Mouse (Mus musculus) spleen, postnatal 14 days (tissue): ENCODE results near the gene Gm49366.
"Not testable (repeated sequence)": the region's sequence is repeated elsewhere in the genome, so short reads cannot be mapped to it uniquely, and the experiment has no call there.

Source experiments
- DNase-seq, 2 experiments: peaks; one replicate each; pipeline ENCODE4 v3.0.0; 2021 to 2022; ENCODE audit warnings: low spot score in 2 of 2

Gm49366 gene

GRCm38 (mm10) chr12:84038691-84039111, at the start of gene Gm49366:
Gm49366 (plus strand) TSS chr12:84038935.
- DNase-seq, result not testable (repeated sequence)

GRCm38 (mm10) chr12:83989378-83989777, 49.4 kb upstream of the Gm49366 start:
- DNase-seq, result no peak

GRCm38 (mm10) chr12:83997221-83997620, 41.5 kb upstream of the Gm49366 start:
- DNase-seq, result no peak

- DNase-seq, result no peak
Observed at GRCm38 (mm10) chr12:83998341-83999107, 40.2 kb upstream of the Gm49366 start.

- DNase-seq, result not testable (repeated sequence)
Observed at GRCm38 (mm10) chr12:83999237-83999636, 39.5 kb upstream of the Gm49366 start.

GRCm38 (mm10) chr12:84000418-84000817, 38.3 kb upstream of the Gm49366 start:
- DNase-seq, result no peak

GRCm38 (mm10) chr12:84003866-84004265, 34.9 kb upstream of the Gm49366 start:
- no peak for DNase-seq

- no peak for DNase-seq
Observed at GRCm38 (mm10) chr12:84008251-84008650, 30.5 kb upstream of the Gm49366 start.

GRCm38 (mm10) chr12:84008729-84009128, 30.0 kb upstream of the Gm49366 start:
- no peak for DNase-seq

- DNase-seq, result peak in 1 of 2 experiments; percentile 15
Observed at GRCm38 (mm10) chr12:84009171-84009965, 29.4 kb upstream of the Gm49366 start, which contains the start of gene Acot1. Acot1 (plus strand) TSS chr12:84009490.

GRCm38 (mm10) chr12:84010201-84010600, 28.5 kb upstream of the Gm49366 start:
- DNase-seq, result no peak

- no peak for DNase-seq
Observed at GRCm38 (mm10) chr12:84011251-84012040, 27.3 kb upstream of the Gm49366 start.

- DNase-seq, result no peak
Observed at GRCm38 (mm10) chr12:84013130-84013529, 25.6 kb upstream of the Gm49366 start.

- no peak for DNase-seq
Observed at GRCm38 (mm10) chr12:84013701-84014100, 25.0 kb upstream of the Gm49366 start.

- peak in 1 of 2 experiments; percentile 8 for DNase-seq
Observed at GRCm38 (mm10) chr12:84020528-84020927, 18.2 kb upstream of the Gm49366 start.

- not testable (repeated sequence) for DNase-seq
Observed at GRCm38 (mm10) chr12:84022266-84022665, 16.5 kb upstream of the Gm49366 start.

GRCm38 (mm10) chr12:84023052-84023745, 15.5 kb upstream of the Gm49366 start:
- DNase-seq, result no peak

GRCm38 (mm10) chr12:84025888-84026287, 12.8 kb upstream of the Gm49366 start:
- no peak for DNase-seq

- not testable (repeated sequence) for DNase-seq
Observed at GRCm38 (mm10) chr12:84028328-84028727, 10.4 kb upstream of the Gm49366 start.

GRCm38 (mm10) chr12:84029043-84029442, 9.7 kb upstream of the Gm49366 start:
- DNase-seq, result not testable (repeated sequence)

GRCm38 (mm10) chr12:84030659-84031332, 7.9 kb upstream of the Gm49366 start:
- DNase-seq, result peak; percentile 36 to 62
